Mouse (Mus musculus) bone marrow, adult 2 months (tissue): ENCODE measurements around the gene Mlh3.

Experiments used
- CTCF ChIP-seq: fragments of 200-500 bp; IDR thresholded peaks from 2 replicates; pipeline ENCODE4 v1.5.1; 2011; ENCODE audit warnings: low read length, control low read depth; ENCODE audit not compliant: control insufficient read depth, insufficient read depth
- POLR2A ChIP-seq: fragments of 200-500 bp; IDR thresholded peaks from 2 replicates; pipeline ENCODE4 v1.6.1; 2011; ENCODE audit warnings: low read depth, mild to moderate bottlenecking, control low read depth, low read length, borderline replicate concordance; ENCODE audit not compliant: control insufficient read depth

GRCm38 (mm10) chr12:85194623-85195018 lies 75.8 kb downstream of the Mlh3 start:
- TF ChIP-seq POLR2A: no peak
- TF ChIP-seq CTCF: no peak
